Mouse (Mus musculus): ENCODE measurements at regions not wholly inside any gene's neighbourhood (a gene's known extent, or its start where the extent isn't known, plus 50 kb on each side); places are given as distances from the start of the nearest gene placed in this dataset.
"Not testable (repeated sequence)": the region's sequence is repeated elsewhere in the genome, so short reads cannot be mapped to it uniquely, and the experiment has no call there.

DNA sequence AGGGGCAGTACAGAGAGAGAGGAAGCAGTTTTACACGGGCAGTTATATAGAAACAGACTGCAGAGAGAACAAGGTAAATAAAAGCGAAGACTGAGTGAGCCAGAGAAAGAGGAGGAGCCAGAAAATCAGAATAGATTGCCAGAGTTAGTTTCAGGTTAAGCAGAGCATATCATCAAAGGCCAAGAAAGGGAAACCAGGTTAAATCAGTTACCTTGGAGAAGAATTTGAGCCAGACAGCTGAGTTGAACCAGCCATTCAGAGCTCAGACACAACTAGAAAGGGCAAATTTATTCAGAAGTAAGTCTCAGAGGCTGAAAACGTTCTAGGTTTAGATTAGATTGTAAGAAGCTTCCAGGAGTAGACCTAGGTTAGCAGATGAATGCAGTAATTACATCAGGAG, 858.6 kb downstream of the Adgrl3 start:
- no peak for DNase-seq (ENCODE audit: low read depth, low spot score)

- DNase-seq (ENCODE audit: low read depth, low spot score) = no peak
These were observed 873.4 kb downstream of the Adgrl3 start for GRCm38 (mm10) chr5:81893358-81893757.

DNA sequence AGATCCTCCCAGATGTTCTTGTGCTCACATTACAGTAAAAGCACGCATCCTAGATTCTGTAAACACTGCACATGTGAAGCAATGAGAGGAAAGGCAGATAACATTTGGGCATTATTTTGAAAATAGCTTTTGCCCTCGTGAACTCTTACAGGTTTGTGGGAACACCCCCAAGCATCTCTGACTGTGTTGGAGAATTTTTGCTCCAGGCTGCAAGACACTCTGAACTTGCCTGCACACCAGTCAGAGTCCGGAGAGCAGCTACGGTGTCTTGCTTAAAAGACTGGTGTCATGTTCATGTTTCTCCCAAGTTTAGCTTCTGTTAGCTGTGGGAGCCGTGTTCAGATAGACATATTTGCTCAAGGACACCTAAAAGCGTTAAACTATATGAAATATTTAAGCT, 889.4 kb downstream of the Adgrl3 start:
- DNase-seq (ENCODE audit: low read depth, low spot score) = no peak

DNA sequence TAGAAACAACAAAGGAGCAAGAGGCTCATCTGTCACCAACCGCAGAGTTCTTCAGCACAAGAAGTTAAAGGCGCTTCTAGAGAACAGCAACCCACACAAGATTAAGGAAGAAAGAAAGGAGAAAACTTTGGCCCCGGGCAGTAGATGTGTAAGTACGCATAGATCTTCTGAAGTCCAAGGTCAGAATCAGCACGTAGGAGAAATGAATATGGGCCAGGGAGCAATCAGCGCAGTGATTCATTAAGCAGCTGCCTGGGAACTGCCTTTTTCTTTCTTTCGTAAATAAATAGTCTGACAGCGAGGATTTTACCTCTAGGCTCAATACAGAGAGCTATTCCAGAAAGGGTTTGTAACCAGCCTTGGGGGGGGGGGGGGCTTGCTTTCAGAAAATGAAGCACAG, 890.0 kb downstream of the Adgrl3 start:
- DNase-seq (ENCODE audit: low read depth, low spot score) = no peak

DNA sequence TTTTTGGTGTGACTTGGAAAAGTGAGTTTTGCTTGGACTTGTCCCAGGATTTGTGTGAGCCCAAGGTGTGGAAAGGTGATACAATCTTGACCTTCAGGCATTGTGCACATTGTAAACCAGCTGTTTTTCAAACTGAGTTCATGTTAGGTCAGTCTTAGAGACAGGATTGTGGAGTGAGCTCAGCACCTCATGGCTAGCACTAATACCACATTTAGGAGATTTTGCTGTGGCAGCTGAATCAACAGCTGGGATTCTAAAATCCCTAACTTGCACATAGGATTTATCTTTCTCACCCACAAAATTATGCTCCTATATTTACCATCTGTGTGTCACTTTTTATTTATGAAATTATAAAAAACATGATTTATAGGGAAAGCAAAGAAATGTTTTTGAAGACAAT, 896.7 kb downstream of the Adgrl3 start:
- DNase-seq (ENCODE audit: low read depth, low spot score) = no peak

DNA sequence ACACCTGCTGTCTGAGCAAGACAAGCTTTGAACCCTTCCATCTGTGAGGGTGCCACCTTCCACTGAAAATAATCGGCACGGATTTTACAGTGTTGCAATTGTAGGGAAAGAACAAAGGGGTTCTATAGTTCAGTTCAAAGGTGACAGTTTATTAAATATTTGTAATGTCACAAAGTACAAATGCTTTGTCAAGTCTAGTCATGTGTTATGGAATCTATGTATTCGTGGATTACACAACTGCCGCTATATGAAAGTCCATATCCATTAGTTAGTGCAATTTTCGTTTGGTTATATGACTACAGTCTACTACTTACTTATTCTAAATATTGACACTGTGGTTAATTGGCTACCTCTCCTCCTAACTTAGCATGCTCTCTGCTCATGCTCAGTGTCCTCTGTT, 920.9 kb downstream of the Adgrl3 start:
- no peak for DNase-seq (ENCODE audit: low read depth, low spot score)

DNA sequence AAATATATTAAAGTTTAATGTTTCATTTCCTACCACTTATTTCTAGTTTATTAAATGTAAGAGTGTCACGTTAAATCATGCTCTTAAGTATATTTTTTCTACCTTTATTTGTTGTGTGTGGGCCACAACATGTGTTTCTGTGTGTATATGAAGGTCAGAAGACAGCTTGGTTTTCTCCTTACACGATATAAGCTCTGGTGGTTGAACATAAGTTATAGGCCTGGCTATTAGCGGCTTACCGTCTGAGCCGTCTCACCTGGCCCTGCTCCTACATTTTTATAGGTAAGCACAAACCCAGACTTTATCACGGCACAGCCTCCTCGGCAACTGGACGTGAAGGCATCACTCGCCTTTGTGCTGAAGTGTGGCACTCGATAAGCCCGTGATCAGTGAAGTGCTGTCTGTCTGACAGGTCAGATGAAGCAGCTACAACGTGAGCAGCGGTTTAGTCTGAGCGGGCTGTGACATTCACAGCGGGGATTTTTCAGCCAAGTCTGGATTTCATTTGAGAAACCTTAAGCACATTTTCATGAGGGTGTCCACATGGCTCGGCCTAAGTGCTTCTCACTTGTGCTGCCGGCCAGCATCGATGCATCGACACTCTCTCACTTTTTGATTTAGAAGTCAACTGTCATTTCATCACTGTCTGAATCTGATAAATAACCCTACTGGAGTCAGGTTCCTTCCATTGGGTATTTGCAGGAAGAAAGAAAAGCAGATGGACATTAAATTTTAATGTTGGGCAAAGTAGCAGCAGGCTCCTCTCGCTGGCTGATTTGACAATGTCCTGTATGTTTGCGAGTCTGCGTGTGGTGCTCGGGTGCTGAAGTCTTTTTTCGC, 950.0 kb downstream of the Adgrl3 start:
- DNase-seq (ENCODE audit: low read depth, low spot score) = no peak

DNA sequence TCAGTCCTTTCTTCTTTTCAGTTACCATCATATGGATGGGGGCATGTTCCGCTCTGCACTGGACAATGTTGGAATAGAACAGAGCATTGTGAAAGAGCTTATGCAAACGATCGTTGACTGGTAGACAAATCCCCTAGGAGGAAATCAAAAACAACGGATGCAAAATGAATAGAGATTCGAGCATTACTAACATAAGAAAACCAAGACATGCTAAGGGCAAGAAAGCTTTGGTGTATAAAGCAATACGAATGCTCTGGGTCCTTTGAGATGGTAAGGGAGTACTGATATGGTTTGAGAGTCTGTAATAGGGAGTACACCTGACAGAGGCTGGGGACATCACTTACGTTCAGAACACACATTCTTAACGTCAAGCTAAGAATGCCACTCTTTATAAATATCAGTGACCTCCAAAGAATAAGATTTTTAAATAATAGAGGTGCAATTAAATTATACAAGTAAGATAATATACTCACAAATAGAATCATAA, 950.6 kb downstream of the Adgrl3 start:
- no peak for DNase-seq (ENCODE audit: low read depth, low spot score)

GRCm38 (mm10) chr5:81976515-81976914, 956.6 kb downstream of the Adgrl3 start:
- DNase-seq (ENCODE audit: low read depth, low spot score) = no peak

- no peak for DNase-seq (ENCODE audit: low read depth, low spot score)
These were observed 963.4 kb downstream of the Adgrl3 start for GRCm38 (mm10) chr5:81983351-81983750.

DNA sequence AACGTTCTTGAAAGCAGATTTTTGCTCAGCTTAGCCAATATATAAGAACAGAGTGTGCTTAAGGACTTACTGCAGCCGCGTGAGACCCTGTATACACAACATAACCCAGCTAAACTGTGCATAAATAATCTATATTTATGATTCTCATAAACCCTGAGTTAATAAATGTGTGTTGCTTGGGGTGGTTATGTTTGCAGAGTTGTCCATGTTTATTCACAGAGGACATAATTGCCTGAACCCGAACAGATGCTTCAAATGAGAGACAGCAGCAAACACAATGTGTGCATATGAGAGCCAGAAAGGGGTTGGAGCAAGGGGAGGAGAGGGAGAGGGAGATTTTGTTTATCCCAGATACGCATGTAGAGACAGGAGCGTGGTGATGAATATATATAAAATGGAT, 968.1 kb downstream of the Adgrl3 start:
- DNase-seq (ENCODE audit: low read depth, low spot score) = no peak

GRCm38 (mm10) chr5:82007955-82008354, 988.0 kb downstream of the Adgrl3 start:
- DNase-seq (ENCODE audit: low read depth, low spot score) = no peak

DNA sequence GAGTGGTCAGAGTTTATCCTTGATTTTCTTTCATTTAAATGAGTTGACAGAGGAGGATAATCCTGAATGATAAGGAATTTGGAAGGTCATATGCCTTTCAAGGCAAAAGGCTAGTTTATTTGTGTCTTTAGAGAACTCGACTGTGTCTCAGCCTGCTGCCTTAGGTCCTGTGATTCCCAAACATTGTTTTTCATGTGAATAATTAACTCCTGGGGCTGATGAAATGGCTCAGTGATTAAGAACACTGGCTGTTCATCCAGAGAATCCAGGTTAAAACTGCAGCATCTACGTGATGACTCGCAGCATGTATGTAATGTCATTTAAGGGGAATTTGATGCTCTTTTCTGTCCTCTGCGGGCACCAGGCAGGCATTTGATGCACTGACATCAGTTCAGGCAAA, 1004.2 kb downstream of the Adgrl3 start:
- DNase-seq (ENCODE audit: low read depth, low spot score) = no peak

- DNase-seq (ENCODE audit: low read depth, low spot score) = no peak
These were observed 1014.8 kb downstream of the Adgrl3 start for GRCm38 (mm10) chr5:82034776-82035175.

GRCm38 (mm10) chr5:82046106-82046505, 1026.2 kb downstream of the Adgrl3 start:
- no peak for DNase-seq (ENCODE audit: low read depth, low spot score)

DNA sequence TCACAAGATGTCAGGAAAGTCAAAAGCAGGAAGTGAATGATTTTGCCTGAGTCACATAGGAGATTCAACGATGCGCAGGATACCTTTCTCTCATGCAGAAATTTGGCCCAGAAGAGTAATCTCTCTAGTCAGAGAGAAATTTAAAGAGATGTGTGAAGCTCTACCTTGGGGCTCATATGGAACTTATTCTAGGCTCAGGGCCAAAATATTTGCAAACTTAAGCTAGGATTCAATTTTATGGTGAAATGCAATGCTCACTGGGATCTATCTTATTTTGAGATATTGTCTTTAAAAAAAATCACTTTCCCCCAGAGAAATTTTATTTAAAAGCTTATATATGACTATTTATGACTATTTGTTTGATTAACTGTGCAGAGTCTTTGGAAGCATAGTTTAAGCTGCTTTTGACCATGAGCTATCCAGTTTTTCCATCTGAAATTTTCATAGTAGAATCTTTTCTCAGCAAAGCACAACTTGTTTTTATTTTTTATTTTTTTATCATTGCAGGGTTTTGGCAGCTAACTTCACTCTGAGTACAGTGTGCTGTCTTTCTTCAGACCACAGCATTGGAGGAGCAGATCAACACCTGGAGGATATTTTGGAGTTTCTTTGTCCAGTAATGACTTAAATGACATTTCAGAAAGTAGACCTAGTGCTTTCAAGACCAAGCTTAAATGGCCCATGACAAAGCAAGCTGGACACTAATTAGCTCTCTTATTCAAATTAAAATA, 1039.3 kb downstream of the Adgrl3 start:
- DNase-seq (ENCODE audit: low read depth, low spot score) = no peak

DNA sequence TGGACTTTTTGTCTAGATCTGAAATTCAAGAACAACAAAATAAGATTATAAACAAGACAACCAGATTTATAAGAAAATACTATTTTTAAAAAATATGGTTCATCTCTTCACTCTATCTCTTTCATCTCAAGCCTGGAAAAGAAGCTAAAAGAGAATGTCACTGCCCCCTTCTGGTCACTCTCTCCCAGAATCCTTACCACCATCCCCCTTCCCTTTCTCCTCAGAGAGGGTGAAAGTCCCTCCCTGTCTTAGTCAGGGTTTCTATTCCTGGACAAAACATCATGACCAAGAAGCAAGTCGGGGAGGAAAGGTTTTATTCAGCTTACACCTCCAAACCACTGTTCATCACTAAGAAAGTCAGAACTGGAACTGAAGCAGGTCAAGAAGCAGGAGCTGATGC, 1040.7 kb downstream of the Adgrl3 start:
- DNase-seq (ENCODE audit: low read depth, low spot score) = peak; percentile 8

DNA sequence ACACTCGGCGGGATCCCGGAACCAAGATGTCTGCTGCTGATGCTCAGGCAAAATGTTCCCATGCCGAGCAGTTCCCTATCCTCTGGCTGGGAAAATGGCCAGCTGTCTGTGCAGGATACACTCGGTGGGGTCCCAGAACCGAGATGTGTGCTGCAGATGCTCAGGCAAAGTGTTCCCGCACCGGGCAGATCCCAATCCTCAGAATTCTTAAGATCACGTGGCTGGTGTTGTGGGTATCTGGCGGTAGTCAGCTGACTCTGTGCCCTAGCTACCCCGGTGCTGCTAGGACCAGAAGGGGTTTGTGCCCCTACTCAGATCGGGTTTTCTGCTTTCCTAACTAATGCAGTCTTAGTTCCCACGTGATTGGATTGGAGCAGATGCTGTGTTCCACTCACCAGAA, 1049.3 kb downstream of the Adgrl3 start:
- DNase-seq (ENCODE audit: low read depth, low spot score) = not testable (repeated sequence)

DNA sequence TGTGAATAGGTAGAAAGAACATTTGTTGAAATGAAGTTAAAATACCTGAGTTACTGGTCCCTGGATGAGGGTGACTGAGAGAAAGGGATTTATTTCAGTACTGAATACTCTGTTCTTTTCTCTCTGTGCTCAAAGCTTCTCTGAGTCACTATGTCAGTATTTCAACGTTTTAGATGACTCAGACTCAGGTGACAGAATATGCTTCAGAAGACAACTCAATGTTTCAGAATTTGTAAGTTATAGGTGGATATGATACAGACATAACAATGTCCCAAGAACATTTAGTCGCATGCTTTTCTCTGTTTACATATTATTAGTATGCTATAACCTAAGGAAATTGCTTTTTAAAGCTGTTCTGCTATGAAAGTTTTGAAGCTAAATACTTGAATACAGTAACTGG, 1069.5 kb downstream of the Adgrl3 start:
- no peak for DNase-seq (ENCODE audit: low read depth, low spot score)

GRCm38 (mm10) chr5:82103056-82103807, 1083.3 kb downstream of the Adgrl3 start:
- DNase-seq (ENCODE audit: low read depth, low spot score) = no peak

DNA sequence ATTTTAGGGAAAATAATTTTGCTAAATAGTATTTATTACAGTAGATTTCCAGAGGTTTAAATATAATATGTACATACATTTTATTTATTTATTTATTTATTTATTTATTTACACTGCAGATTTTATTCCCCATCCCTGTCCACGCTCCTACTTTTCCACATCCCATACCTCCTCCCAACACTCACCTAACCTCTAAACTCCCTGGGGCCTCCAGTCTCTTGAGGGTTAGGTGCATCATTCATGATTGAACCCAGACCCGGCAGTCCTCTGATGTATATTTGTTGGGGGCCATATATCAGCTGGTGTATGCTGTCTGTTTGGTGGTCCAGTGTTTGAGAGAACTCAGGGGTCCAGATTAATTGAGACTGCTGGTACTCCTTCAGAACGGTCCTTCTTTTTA, 1083.9 kb downstream of the Adgrl3 start:
- DNase-seq (ENCODE audit: low read depth, low spot score) = no peak

DNA sequence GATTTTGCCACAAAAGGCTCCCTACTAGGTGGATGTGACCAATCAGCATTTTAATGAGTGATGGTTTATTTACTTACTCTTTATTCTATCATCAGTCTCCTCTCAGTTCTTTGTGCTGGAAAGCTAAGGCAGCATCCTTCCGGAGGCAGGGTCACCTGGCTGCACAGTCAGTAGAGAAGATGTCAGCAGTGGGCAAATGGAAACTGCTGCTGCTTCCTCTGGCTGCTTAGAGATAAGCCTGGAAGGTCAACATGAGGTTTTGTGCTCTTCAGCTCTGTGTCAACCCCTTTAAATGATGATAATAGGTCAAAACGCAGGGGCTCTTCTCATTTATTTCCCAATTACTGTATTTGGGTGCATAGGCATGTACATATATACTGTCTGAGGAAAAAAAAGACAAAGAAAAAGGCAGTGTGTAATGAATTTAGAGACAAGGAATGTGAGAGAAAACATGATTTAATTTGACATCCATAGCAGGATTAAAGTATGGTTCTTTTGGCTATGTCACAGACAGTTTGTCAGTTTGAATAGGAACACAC, 1106.1 kb downstream of the Adgrl3 start:
- no peak for DNase-seq (ENCODE audit: low read depth, low spot score)
